Mouse (Mus musculus) ES-E14 (cell line): ENCODE measurements at regions not wholly inside any gene's neighbourhood (a gene's known extent, or its start where the extent isn't known, plus 50 kb on each side); places are given as distances from the start of the nearest gene placed in this dataset.

ENCODE experiments used
- DNase-seq: peaks from one replicate; pipeline ENCODE4 v3.0.0-alpha.2; 2013; ENCODE audit warnings: low read depth, low spot score
- H3K27ac ChIP-seq: 2 replicates; pipeline ENCODE4 v1.5.1; 2012; ENCODE audit warnings: low read depth, mild to moderate bottlenecking, low read length, moderate library complexity, mixed read lengths; ENCODE audit not compliant: poor library complexity, insufficient read depth, severe bottlenecking
- H3K36me3 ChIP-seq: 2 replicates; pipeline ENCODE4 v1.6.1; 2012; ENCODE audit warnings: mild to moderate bottlenecking, low read length, moderate library complexity, mixed read lengths; ENCODE audit not compliant: control insufficient read depth, poor library complexity, insufficient read depth, severe bottlenecking
- H3K4me1 ChIP-seq, 2 experiments: fragments of 150-350 bp in 1 of 2; sonication (generic) in 1 of 2; 2 replicates each; pipeline ENCODE4 v1.6.1; 2012; ENCODE audit warnings: low read length in 2 of 2, mild to moderate bottlenecking in 1 of 2, mixed read lengths in 1 of 2; ENCODE audit not compliant: control insufficient read depth in 2 of 2, insufficient read depth in 2 of 2, poor library complexity in 1 of 2
- H3K4me3 ChIP-seq, 2 experiments: fragments of 150-350 bp in 1 of 2; sonication (generic) in 1 of 2; 2 replicates each; pipeline ENCODE4 v1.5.1; 2012; ENCODE audit warnings: low read length in 2 of 2, low read depth in 1 of 2, mild to moderate bottlenecking in 1 of 2, mixed read lengths in 1 of 2; ENCODE audit not compliant: insufficient read depth in 1 of 2, poor library complexity in 1 of 2, severe bottlenecking in 1 of 2
- H3K9ac ChIP-seq: 2 replicates; pipeline ENCODE4 v1.6.1; 2012; ENCODE audit warnings: low read depth, mild to moderate bottlenecking, low read length, mixed read lengths; ENCODE audit not compliant: poor library complexity, insufficient read depth, severe bottlenecking
- H3K9me3 ChIP-seq: fragments of 150-350 bp; sonication (generic); 2 replicates; pipeline ENCODE4 v1.6.1; 2012; ENCODE audit warnings: low read depth, mild to moderate bottlenecking, low read length; ENCODE audit not compliant: control insufficient read depth, insufficient read depth
- CHD2 ChIP-seq: IDR thresholded peaks from 2 replicates; pipeline ENCODE4 v1.6.1; 2014; ENCODE audit warnings: mild to moderate bottlenecking, low read depth, low read length, inconsistent platforms
- HCFC1 ChIP-seq: IDR thresholded peaks from 2 replicates; pipeline ENCODE4 v1.6.1; 2012; ENCODE audit warnings: low read length, inconsistent platforms, borderline replicate concordance; ENCODE audit not compliant: insufficient read depth
- MAFK ChIP-seq: IDR thresholded peaks from 2 replicates; pipeline ENCODE4 v1.6.1; 2014; ENCODE audit warnings: mild to moderate bottlenecking, low read depth, low read length, inconsistent platforms; ENCODE audit not compliant: insufficient read depth
- ZC3H11A ChIP-seq: IDR thresholded peaks from 2 replicates; pipeline ENCODE4 v1.6.1; 2012; ENCODE audit warnings: low read depth, mild to moderate bottlenecking, inconsistent platforms, low read length, borderline replicate concordance
- ZNF384 ChIP-seq: IDR thresholded peaks from 2 replicates; pipeline ENCODE4 v1.6.1; 2012; ENCODE audit warnings: low read depth, low read length, inconsistent platforms
- in situ Hi-C, 2 experiments: fragments of 600-800 bp; cut with MboI; formaldehyde crosslinking; loops; one replicate each; pipeline ENCODE4 v1.15.1; 2025; ENCODE audit warnings: low sequenced_read_pairs in 2 of 2, inconsistent platforms in 1 of 2; ENCODE audit not compliant: unreplicated experiment in 2 of 2

- no peaks in the 10 kb centered on the region for H3K9me3 ChIP-seq
- no peak for TF ChIP-seq HCFC1
- no peak for TF ChIP-seq MAFK
- TF ChIP-seq ZNF384 = no peak
- no peak for TF ChIP-seq ZC3H11A
- TF ChIP-seq CHD2 = no peak
- no peak overlapping the region for H3K27ac ChIP-seq
- H3K9ac ChIP-seq = no peak overlapping the region
- no peak overlapping the region for H3K4me3 ChIP-seq
- H3K36me3 ChIP-seq = no peaks in the 10 kb centered on the region
- DNase-seq = no peak
- in situ Hi-C loops = no loop called here
- no peaks in the 10 kb centered on the region for H3K4me1 ChIP-seq
Measured at GRCm38 (mm10) chr6:14195351-14195750, 324.0 kb upstream of the 2610001J05Rik start.

- Histone ChIP-seq H3K9me3 (no peaks in the 10 kb centered on the region), H3K4me1 (no peaks in the 10 kb centered on the region), H3K36me3 (no peaks in the 10 kb centered on the region), H3K9ac (no peak overlapping the region), H3K27ac (no peak overlapping the region), H3K4me3 (no peak overlapping the region)
- in situ Hi-C loops = no loop called here
- no peak for DNase-seq
- no peak for TF ChIP-seq ZNF384
- no peak for TF ChIP-seq ZC3H11A
- TF ChIP-seq HCFC1 = no peak
- no peak for TF ChIP-seq CHD2
- no peak for TF ChIP-seq MAFK
Measured at GRCm38 (mm10) chr6:14191387-14192023, 320.2 kb upstream of the 2610001J05Rik start.

GRCm38 (mm10) chr6:14185921-14186420 lies 314.7 kb upstream of the 2610001J05Rik start:
- Histone ChIP-seq H3K36me3 (no peaks in the 10 kb centered on the region), H3K9ac (no peak overlapping the region), H3K27ac (no peak overlapping the region), H3K4me3 (no peak overlapping the region), H3K9me3 (no peaks in the 10 kb centered on the region), H3K4me1 (no peaks in the 10 kb centered on the region)
- no peak for DNase-seq
- TF ChIP-seq ZNF384 (no peak), ZC3H11A (no peak), MAFK (no peak), CHD2 (no peak), HCFC1 (no peak)
- in situ Hi-C loops = no loop called here

GRCm38 (mm10) chr6:14147370-14147769 lies 276.1 kb upstream of the 2610001J05Rik start:
- no peaks in the 10 kb centered on the region for H3K36me3 ChIP-seq
- TF ChIP-seq ZNF384 (no peak), MAFK (no peak), ZC3H11A (no peak), CHD2 (no peak), HCFC1 (no peak)
- H3K4me1 ChIP-seq = no peaks in the 10 kb centered on the region
- H3K9ac ChIP-seq = no peak overlapping the region
- H3K27ac ChIP-seq = no peak overlapping the region
- in situ Hi-C loops = no loop called here
- H3K4me3 ChIP-seq = no peak overlapping the region
- H3K9me3 ChIP-seq = no peaks in the 10 kb centered on the region
- no peak for DNase-seq

- Histone ChIP-seq H3K27ac (no peak overlapping the region), H3K4me1 (no peaks in the 10 kb centered on the region), H3K36me3 (no peaks in the 10 kb centered on the region), H3K9ac (no peak overlapping the region), H3K9me3 (no peaks in the 10 kb centered on the region), H3K4me3 (no peak overlapping the region)
- TF ChIP-seq HCFC1 = no peak
- TF ChIP-seq MAFK = no peak
- TF ChIP-seq ZNF384 = no peak
- TF ChIP-seq ZC3H11A = no peak
- no peak for TF ChIP-seq CHD2
- in situ Hi-C loops = no loop called here
- no peak for DNase-seq
Measured at GRCm38 (mm10) chr6:14146394-14146793, 275.1 kb upstream of the 2610001J05Rik start.
